Mouse (Mus musculus) liver, adult 2 months (tissue): ENCODE measurements around the gene Sirt6. TPM values are rescaled to one million over a fixed set of nuclear protein-coding genes. Genes with fewer than 3 reads are reported as not detected.
A peak's percentile ranks its signal among the peaks of the same experiment; 100 is the strongest.

Experiments
- DNase-seq: peaks from one replicate; pipeline ENCODE4 v3.0.0-alpha.2; 2011; ENCODE audit warnings: low read depth, low spot score; ENCODE audit errors: extremely low read depth
- H3K27ac ChIP-seq: fragments of 200-500 bp; replicated peaks from 2 replicates; pipeline ENCODE4 v1.5.1; 2012; ENCODE audit warnings: low read depth, mild to moderate bottlenecking, control low read depth, inconsistent platforms, low read length; ENCODE audit not compliant: insufficient read depth
- H3K27me3 ChIP-seq: fragments of 200-500 bp; 2 replicates; pipeline ENCODE4 v1.6.1; 2012; ENCODE audit warnings: mild to moderate bottlenecking, moderate library complexity, low read length, inconsistent platforms; ENCODE audit not compliant: control insufficient read depth, insufficient read depth
- H3K36me3 ChIP-seq: fragments of 200-500 bp; 2 replicates; pipeline ENCODE4 v1.6.1; 2012; ENCODE audit warnings: low read length, inconsistent platforms; ENCODE audit not compliant: control insufficient read depth, insufficient read depth
- H3K4me1 ChIP-seq: fragments of 200-500 bp; 2 replicates; pipeline ENCODE4 v1.6.1; 2011; ENCODE audit warnings: low read length; ENCODE audit not compliant: control insufficient read depth, insufficient read depth
- H3K4me3 ChIP-seq: fragments of 200-500 bp; 2 replicates; pipeline ENCODE4 v1.5.1; 2011; ENCODE audit warnings: low read depth, mild to moderate bottlenecking, control low read depth, low read length, moderate library complexity; ENCODE audit not compliant: insufficient read depth
- H3K79me2 ChIP-seq: fragments of 200-500 bp; 2 replicates; pipeline ENCODE4 v1.6.1; 2012; ENCODE audit warnings: inconsistent platforms, mild to moderate bottlenecking, low read length, moderate library complexity; ENCODE audit not compliant: control insufficient read depth, insufficient read depth
- H3K9ac ChIP-seq: fragments of 200-500 bp; 2 replicates; pipeline ENCODE4 v1.6.1; 2012; ENCODE audit warnings: low read depth, mild to moderate bottlenecking, control low read depth, inconsistent platforms, low read length
- CTCF ChIP-seq: fragments of 200-500 bp; IDR thresholded peaks from 2 replicates; pipeline ENCODE4 v1.5.1; 2011; ENCODE audit warnings: low read depth, low read length, control low read depth
- POLR2A ChIP-seq: fragments of 200-500 bp; IDR thresholded peaks from 2 replicates; pipeline ENCODE4 v1.6.1; 2011; ENCODE audit warnings: low read length, control low read depth; ENCODE audit not compliant: insufficient read depth; ENCODE audit errors: extremely low read depth
- WGBS: fragments of 180-500 bp; shearing (Covaris S2); methylation state at CpG from one replicate; pipeline ENCODE4 v1.1.7; 2018; 5-methylcytosine and 5-hydroxymethylcytosine counted together
- polyA plus RNA-seq: library from polyadenylated mRNA; depleted of rRNA; stranded (reverse); fragments of >200 nt; gene quantifications from 2 replicates; pipeline ENCODE4 v1.2.3, GENCODE M21; 2012
- total RNA-seq: library from RNA; depleted of rRNA; stranded (reverse); fragments of >200 nt; gene quantifications from 2 replicates; pipeline ENCODE4 v1.2.3, GENCODE M21; 2014

Gene Sirt6
- total and polyA plus RNA-seq, 2 experiments: 1.5 to 9.2 TPM

- 17% methylated on average over 29 of the region's 29 CpGs for WGBS
- Histone ChIP-seq H3K4me1 (peaks cover 13% of the 10 kb centered on the region), H3K9ac (peak overlapping the region; percentile 65), H3K36me3 (no peaks in the 10 kb centered on the region), H3K27me3 (no peaks in the 10 kb centered on the region), H3K27ac (peak overlapping the region; percentile 93), H3K4me3 (peak overlapping the region; percentile 55), H3K79me2 (no peaks in the 10 kb centered on the region)
- DNase-seq: peak; percentile 71
- TF ChIP-seq CTCF: peak; percentile 92
- no peak for TF ChIP-seq POLR2A
Measured at GRCm38 (mm10) chr10:81604968-81605665, 22.5 kb downstream of the Sirt6 start.

GRCm38 (mm10) chr10:81604019-81604967 is 23.3 kb downstream of the Sirt6 start:
- peak overlapping the region; percentile 63 for H3K9ac ChIP-seq
- no peaks in the 10 kb centered on the region for H3K79me2 ChIP-seq
- H3K36me3 ChIP-seq: no peaks in the 10 kb centered on the region
- H3K27me3 ChIP-seq: no peaks in the 10 kb centered on the region
- no peak for DNase-seq
- peak overlapping the region; percentile 20; the same call in 1 of the 2 replicates for H3K4me3 ChIP-seq
- peaks cover 13% of the 10 kb centered on the region for H3K4me1 ChIP-seq
- peak overlapping the region; percentile 36; the same call in 1 of the 2 replicates for H3K27ac ChIP-seq
- TF ChIP-seq CTCF (no peak), POLR2A (no peak)
- 74% methylated on average over 12 of the region's 12 CpGs for WGBS

GRCm38 (mm10) chr10:81602741-81603151 is 24.9 kb downstream of the Sirt6 start:
- peaks cover 13% of the 10 kb centered on the region for H3K4me1 ChIP-seq
- no peaks in the 10 kb centered on the region for H3K79me2 ChIP-seq
- H3K36me3 ChIP-seq: no peaks in the 10 kb centered on the region
- no peaks in the 10 kb centered on the region for H3K27me3 ChIP-seq
- TF ChIP-seq CTCF (peak; percentile 39), POLR2A (no peak)
- no peak overlapping the region for H3K4me3 ChIP-seq
- no peak overlapping the region for H3K27ac ChIP-seq
- no peak overlapping the region for H3K9ac ChIP-seq
- 31% methylated on average over 4 of the region's 4 CpGs for WGBS
- DNase-seq: peak; percentile 68

GRCm38 (mm10) chr10:81601396-81601905 is 26.1 kb downstream of the Sirt6 start:
- peak overlapping the region; percentile 47; the same call in 1 of the 2 replicates for H3K9ac ChIP-seq
- H3K4me1 ChIP-seq: peaks cover 10% of the 10 kb centered on the region
- H3K27me3 ChIP-seq: no peaks in the 10 kb centered on the region
- H3K4me3 ChIP-seq: no peak overlapping the region
- 45% methylated on average over 7 of the region's 7 CpGs for WGBS
- TF ChIP-seq POLR2A (no peak), CTCF (no peak)
- DNase-seq: no peak
- no peaks in the 10 kb centered on the region for H3K36me3 ChIP-seq
- peak overlapping the region; percentile 30 for H3K27ac ChIP-seq
- no peaks in the 10 kb centered on the region for H3K79me2 ChIP-seq

- H3K79me2 ChIP-seq: no peaks in the 10 kb centered on the region
- TF ChIP-seq CTCF (no peak), POLR2A (no peak)
- peak within 1 kb of the TSS; percentile 15; the same call in 1 of the 2 replicates for H3K4me3 ChIP-seq
- peak; percentile 87 for DNase-seq
- H3K4me1 ChIP-seq: peaks cover 10% of the 10 kb centered on the region
- peak within 1 kb of the TSS; percentile 47 for H3K9ac ChIP-seq
- no peaks in the 10 kb centered on the region for H3K36me3 ChIP-seq
- H3K27me3 ChIP-seq: no peaks in the 10 kb centered on the region
- WGBS: under 1% methylated on average over 28 of the region's 28 CpGs
- peak within 1 kb of the TSS; percentile 30 for H3K27ac ChIP-seq
Measured at GRCm38 (mm10) chr10:81600738-81601203, 26.8 kb downstream of the Sirt6 start, which contains the start of gene Tle6. Gene Tle6 (minus strand): TSS chr10:81601073.
